Mouse (Mus musculus) embryonic facial prominence, embryonic 15.5 days (tissue): ENCODE measurements around the gene Pdss2. TPM values are rescaled to one million over a fixed set of nuclear protein-coding genes. Genes with fewer than 3 reads are reported as not detected.
A peak's percentile ranks its signal among the peaks of the same experiment; 100 is the strongest.
"Not testable (repeated sequence)": the region's sequence is repeated elsewhere in the genome, so short reads cannot be mapped to it uniquely, and the experiment has no call there.

Experiments
- ATAC-seq: fragments of 200-750 bp; cut with Nextera tagmentation; 2 replicates; pipeline ENCODE4 v1.8.0; 2017; ENCODE audit warnings: low read depth, moderate TSS enrichment; ENCODE audit not compliant: insufficient number of reproducible peaks, low FRiP score, low TSS enrichment
- H3K27ac ChIP-seq: fragments of 300-500 bp; sonication (generic); replicated peaks from 2 replicates; pipeline ENCODE4 v1.5.1; 2015; ENCODE audit warnings: mild to moderate bottlenecking, inconsistent platforms
- H3K27me3 ChIP-seq: fragments of 300-500 bp; sonication (generic); 2 replicates; pipeline ENCODE4 v1.6.1; 2015; ENCODE audit warnings: inconsistent platforms
- H3K36me3 ChIP-seq: fragments of 300-500 bp; sonication (generic); 2 replicates; pipeline ENCODE4 v1.6.1; 2015; ENCODE audit warnings: mild to moderate bottlenecking, inconsistent platforms
- H3K4me1 ChIP-seq: fragments of 300-500 bp; sonication (generic); 2 replicates; pipeline ENCODE4 v1.6.1; 2015; ENCODE audit warnings: inconsistent platforms
- H3K4me2 ChIP-seq: fragments of 300-500 bp; sonication (generic); replicated peaks from 2 replicates; pipeline ENCODE4 v1.6.1; 2015; ENCODE audit warnings: mild to moderate bottlenecking, inconsistent platforms
- H3K4me3 ChIP-seq: fragments of 300-500 bp; sonication (generic); replicated peaks from 2 replicates; pipeline ENCODE4 v1.5.1; 2015; ENCODE audit warnings: mild to moderate bottlenecking, inconsistent platforms
- H3K9ac ChIP-seq: fragments of 300-500 bp; sonication (generic); 2 replicates; pipeline ENCODE4 v1.6.1; 2015; ENCODE audit warnings: inconsistent platforms
- H3K9me3 ChIP-seq: fragments of 300-500 bp; sonication (generic); replicated peaks from 2 replicates; pipeline ENCODE4 v1.6.1; 2016; ENCODE audit warnings: inconsistent platforms
- WGBS: fragments of 180-500 bp; shearing (Covaris S2); methylation state at CpG from one replicate; pipeline ENCODE4 v1.1.7; 2015; 5-methylcytosine and 5-hydroxymethylcytosine counted together
- polyA plus RNA-seq: library from polyadenylated mRNA; unstranded; fragments of >200 nt; fragmentation: Nextera tagmentation; extraction: Ambion mirVana; gene quantifications from 2 replicates; pipeline ENCODE4 v1.2.1, GENCODE M21; 2015

The Pdss2 gene
- polyA plus RNA-seq, 1 experiment from 2014 or later, result 11.2 TPM

DNA sequence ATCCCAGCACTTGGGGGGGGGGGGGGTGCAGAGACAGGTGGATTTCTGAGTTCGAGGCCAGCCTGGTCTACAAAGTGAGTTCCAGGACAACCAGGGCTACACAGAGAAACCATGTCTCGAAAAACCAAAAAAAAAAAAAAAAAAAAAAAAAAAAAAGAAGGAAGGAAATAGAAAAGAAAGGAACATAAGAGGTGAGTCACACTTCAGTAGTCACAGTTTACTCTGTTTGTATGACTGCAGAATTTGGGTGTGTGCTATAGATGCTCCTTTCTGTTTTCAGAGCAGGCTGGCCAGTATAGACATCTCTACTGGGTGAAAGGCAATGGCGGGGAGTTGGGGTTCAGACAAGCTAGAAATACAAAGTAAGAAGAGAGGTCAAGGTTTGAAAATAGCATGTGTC lies 189.9 kb downstream of the Pdss2 start:
- 98% methylated on average over 3 of the region's 3 CpGs for WGBS
- not testable (repeated sequence) for H3K4me3 ChIP-seq, ATAC-seq, H3K4me1 ChIP-seq, H3K36me3 ChIP-seq, H3K27ac ChIP-seq, H3K27me3 ChIP-seq, H3K4me2 ChIP-seq, H3K9me3 ChIP-seq, H3K9ac ChIP-seq

DNA sequence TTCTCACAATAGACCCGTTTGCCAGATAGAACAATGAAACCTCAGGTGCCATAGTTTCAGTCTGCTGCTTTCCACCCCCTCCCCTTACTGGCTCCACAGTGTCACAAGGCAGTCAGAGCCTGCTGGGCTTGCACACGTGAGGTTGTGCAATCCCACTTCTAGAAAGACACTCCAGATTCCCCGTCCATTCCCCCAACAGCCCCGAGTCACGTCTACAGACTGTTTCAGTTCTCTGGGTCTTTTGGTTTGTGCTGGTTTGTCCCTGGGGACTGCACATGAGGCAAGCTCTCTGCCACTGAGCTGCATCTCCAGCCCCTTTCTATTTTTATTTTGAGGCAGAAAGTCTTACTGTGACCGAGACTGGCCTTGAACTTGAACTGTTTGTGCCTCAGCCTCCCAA lies 196.1 kb downstream of the Pdss2 start:
- H3K27ac ChIP-seq, result no peak overlapping the region
- peaks cover 4% of the 10 kb centered on the region; the same call in 1 of the 2 replicates for H3K36me3 ChIP-seq
- H3K4me3 ChIP-seq, result no peak overlapping the region
- no peaks in the 10 kb centered on the region for H3K4me1 ChIP-seq
- 74% methylated on average over 6 of the region's 6 CpGs for WGBS
- no peaks in the 10 kb centered on the region for H3K27me3 ChIP-seq
- H3K9ac ChIP-seq, result no peak overlapping the region
- H3K4me2 ChIP-seq, result no peak overlapping the region
- no peak for ATAC-seq
- no peaks in the 10 kb centered on the region for H3K9me3 ChIP-seq

DNA sequence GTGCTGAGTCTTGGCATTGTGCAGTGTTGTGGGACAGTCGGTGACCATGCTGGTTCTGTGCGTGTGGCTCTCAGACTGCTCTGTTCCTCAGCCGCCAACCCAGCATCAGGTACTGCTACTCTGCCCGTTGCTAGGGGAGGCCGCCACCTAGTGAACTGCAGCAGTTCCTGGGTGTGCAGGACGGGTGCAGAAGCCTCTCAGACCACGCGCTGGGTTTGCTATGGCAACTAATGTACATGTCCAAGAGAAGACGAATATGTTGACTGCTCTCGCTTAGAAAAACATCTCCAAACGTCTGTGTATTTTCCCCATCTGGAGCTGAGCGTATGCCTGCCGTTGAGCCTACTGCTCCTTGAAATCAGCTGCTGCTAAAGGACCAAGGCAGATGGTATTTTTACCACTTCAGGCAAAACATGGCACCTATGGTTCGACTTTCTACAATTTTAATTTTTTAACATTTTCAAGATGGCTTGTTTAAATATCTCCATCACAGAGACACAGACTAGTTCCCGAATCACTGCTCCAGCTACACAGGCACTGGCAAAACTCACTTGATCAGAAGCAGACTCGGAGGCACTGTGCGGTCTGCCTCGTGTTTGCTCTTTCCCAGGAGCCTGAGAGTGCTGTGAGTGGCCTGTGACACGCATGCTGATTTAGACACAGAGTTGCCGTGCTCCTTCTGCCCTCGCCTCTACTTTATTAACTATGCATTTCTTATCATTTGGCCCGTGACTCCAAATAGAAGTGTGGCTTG lies 199.6 kb downstream of the Pdss2 start:
- ATAC-seq, result no peak
- WGBS, result 52% methylated on average over 22 of the region's 22 CpGs

GRCm38 (mm10) chr10:43422061-43422770 lies 200.9 kb downstream of the Pdss2 start:
- no peaks in the 10 kb centered on the region for H3K27me3 ChIP-seq
- 81% methylated on average over 15 of the region's 15 CpGs for WGBS

More for the DNA sequence above, 199.6 kb downstream of the Pdss2 start:
- no peaks in the 10 kb centered on the region for H3K4me1 ChIP-seq
- no peak overlapping the region for H3K4me3 ChIP-seq
- no peak overlapping the region for H3K27ac ChIP-seq
- H3K9me3 ChIP-seq, result no peaks in the 10 kb centered on the region
- peak overlapping the region; percentile 2; the same call in 1 of the 2 replicates for H3K4me2 ChIP-seq
- H3K36me3 ChIP-seq, result no peaks in the 10 kb centered on the region
- H3K9ac ChIP-seq, result no peak overlapping the region
- H3K27me3 ChIP-seq, result no peaks in the 10 kb centered on the region

GRCm38 (mm10) chr10:43424545-43424944 lies 203.3 kb downstream of the Pdss2 start:
- WGBS, result 89% methylated on average over 5 of the region's 5 CpGs
- no peak for ATAC-seq

More at GRCm38 (mm10) chr10:43422061-43422770, 200.9 kb downstream of the Pdss2 start:
- ATAC-seq, result no peak
- Histone ChIP-seq H3K36me3 (no peaks in the 10 kb centered on the region), H3K27ac (no peak overlapping the region), H3K4me3 (no peak overlapping the region), H3K9ac (no peak overlapping the region), H3K4me2 (no peak overlapping the region), H3K9me3 (no peaks in the 10 kb centered on the region), H3K4me1 (no peaks in the 10 kb centered on the region)

GRCm38 (mm10) chr10:43430606-43431005 lies 209.3 kb downstream of the Pdss2 start:
- no peak for ATAC-seq
- H3K9me3 ChIP-seq, result no peaks in the 10 kb centered on the region
- WGBS, result 89% methylated on average over 5 of the region's 5 CpGs

More at GRCm38 (mm10) chr10:43424545-43424944, 203.3 kb downstream of the Pdss2 start:
- H3K4me3 ChIP-seq, result no peak overlapping the region
- no peaks in the 10 kb centered on the region for H3K4me1 ChIP-seq
- no peaks in the 10 kb centered on the region for H3K36me3 ChIP-seq
- H3K27ac ChIP-seq, result no peak overlapping the region
- no peak overlapping the region for H3K4me2 ChIP-seq
- no peaks in the 10 kb centered on the region for H3K27me3 ChIP-seq
- H3K9me3 ChIP-seq, result no peaks in the 10 kb centered on the region
- no peak overlapping the region for H3K9ac ChIP-seq

DNA sequence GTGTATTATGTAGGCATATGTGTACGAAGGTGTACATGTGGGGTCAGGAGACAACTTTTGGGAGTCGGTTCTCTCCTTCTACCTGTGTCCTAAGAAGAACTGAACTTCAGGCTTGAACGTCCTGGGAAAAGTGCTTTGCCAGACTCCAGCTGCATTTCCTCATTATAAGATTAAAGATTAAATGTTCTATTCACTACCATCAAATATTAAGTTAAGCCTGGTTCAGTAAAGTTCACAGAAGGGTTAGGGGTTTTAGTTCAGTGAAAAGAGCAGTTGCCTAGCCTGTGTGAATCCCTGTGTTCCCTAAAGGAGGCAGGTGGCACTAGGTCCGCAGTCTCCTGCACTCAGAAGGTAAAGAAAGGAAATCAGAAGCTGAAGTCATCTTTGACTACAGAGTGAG lies 213.0 kb downstream of the Pdss2 start:
- 84% methylated on average over 4 of the region's 4 CpGs for WGBS
- Histone ChIP-seq H3K9me3 (no peaks in the 10 kb centered on the region), H3K36me3 (no peaks in the 10 kb centered on the region), H3K4me2 (no peak overlapping the region), H3K4me1 (0 out of 2 replicates have a peak, but pooled peaks cover 1% of the 10 kb centered on the region), H3K4me3 (no peak overlapping the region), H3K9ac (no peak overlapping the region), H3K27me3 (no peaks in the 10 kb centered on the region), H3K27ac (no peak overlapping the region)
- ATAC-seq, result no peak

More at GRCm38 (mm10) chr10:43430606-43431005, 209.3 kb downstream of the Pdss2 start:
- Histone ChIP-seq H3K4me3 (no peak overlapping the region), H3K36me3 (no peaks in the 10 kb centered on the region), H3K27me3 (no peaks in the 10 kb centered on the region), H3K4me2 (no peak overlapping the region), H3K27ac (no peak overlapping the region), H3K4me1 (no peaks in the 10 kb centered on the region), H3K9ac (no peak overlapping the region)

DNA sequence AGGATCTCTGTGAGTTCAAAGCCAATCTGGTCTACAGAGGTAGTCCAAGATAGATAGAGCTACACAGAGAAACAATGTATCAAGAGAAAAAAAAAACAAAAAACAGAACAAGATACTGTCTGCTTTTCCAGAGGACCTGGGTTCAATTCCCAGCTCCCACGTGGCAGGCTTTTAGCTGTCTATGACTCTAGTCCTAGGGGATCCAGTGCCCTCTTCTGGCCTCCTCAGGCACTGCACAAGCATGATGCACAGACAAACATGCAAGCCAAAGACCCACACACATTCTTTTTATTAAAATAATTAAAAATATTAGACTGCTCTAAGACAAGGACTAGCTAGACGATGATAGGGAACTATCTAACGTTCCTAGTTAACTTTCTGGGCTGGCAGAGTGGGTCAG lies 214.5 kb downstream of the Pdss2 start:
- Histone ChIP-seq H3K4me2 (no peak overlapping the region), H3K27ac (no peak overlapping the region), H3K4me1 (0 out of 2 replicates have a peak, but pooled peaks cover 6% of the 10 kb centered on the region), H3K9ac (no peak overlapping the region), H3K9me3 (no peaks in the 10 kb centered on the region), H3K36me3 (no peaks in the 10 kb centered on the region), H3K4me3 (no peak overlapping the region), H3K27me3 (no peaks in the 10 kb centered on the region)
- 85% methylated on average over 3 of the region's 3 CpGs for WGBS
- ATAC-seq, result no peak

- no peaks in the 10 kb centered on the region for H3K36me3 ChIP-seq
- no peak for ATAC-seq
- WGBS, result 35% methylated on average over 7 of the region's 7 CpGs
- H3K4me1 ChIP-seq, result 0 out of 2 replicates have a peak, but pooled peaks cover 6% of the 10 kb centered on the region
- H3K4me3 ChIP-seq, result no peak overlapping the region
- H3K27me3 ChIP-seq, result no peaks in the 10 kb centered on the region
- no peaks in the 10 kb centered on the region for H3K9me3 ChIP-seq
- H3K9ac ChIP-seq, result no peak overlapping the region
- no peak overlapping the region for H3K4me2 ChIP-seq
- H3K27ac ChIP-seq, result no peak overlapping the region
These were observed 218.2 kb downstream of the Pdss2 start for GRCm38 (mm10) chr10:43439492-43439941.

GRCm38 (mm10) chr10:43440050-43440449 lies 218.8 kb downstream of the Pdss2 start:
- Histone ChIP-seq H3K36me3 (no peaks in the 10 kb centered on the region), H3K4me2 (no peak overlapping the region), H3K4me3 (no peak overlapping the region), H3K9ac (no peak overlapping the region), H3K4me1 (0 out of 2 replicates have a peak, but pooled peaks cover 6% of the 10 kb centered on the region), H3K9me3 (no peaks in the 10 kb centered on the region), H3K27me3 (no peaks in the 10 kb centered on the region), H3K27ac (no peak overlapping the region)
- no peak for ATAC-seq
- 65% methylated on average over 13 of the region's 13 CpGs for WGBS

GRCm38 (mm10) chr10:43440981-43441740 lies 219.9 kb downstream of the Pdss2 start:
- 0 out of 2 replicates have a peak, but pooled peaks cover 6% of the 10 kb centered on the region for H3K4me1 ChIP-seq
- H3K27ac ChIP-seq, result 0 out of 2 replicates have a peak overlapping the region, but pooled peaks have one; percentile 17
- H3K9me3 ChIP-seq, result no peaks in the 10 kb centered on the region
- ATAC-seq, result no peak
- no peak overlapping the region for H3K9ac ChIP-seq
- 41% methylated on average over 15 of the region's 15 CpGs for WGBS
- no peaks in the 10 kb centered on the region for H3K27me3 ChIP-seq
- H3K4me3 ChIP-seq, result no peak overlapping the region
- no peaks in the 10 kb centered on the region for H3K36me3 ChIP-seq
- H3K4me2 ChIP-seq, result no peak overlapping the region
